Mouse (Mus musculus) spleen, postnatal 36 days (tissue): ENCODE measurements at regions not wholly inside any gene's neighbourhood (a gene's known extent, or its start where the extent isn't known, plus 50 kb on each side); places are given as distances from the start of the nearest gene placed in this dataset.

Source experiments
- DNase-seq, 2 experiments: peaks; one replicate each; pipeline ENCODE4 v3.0.0; 2022; ENCODE audit warnings: low spot score in 2 of 2, mixed read lengths in 1 of 2

DNA sequence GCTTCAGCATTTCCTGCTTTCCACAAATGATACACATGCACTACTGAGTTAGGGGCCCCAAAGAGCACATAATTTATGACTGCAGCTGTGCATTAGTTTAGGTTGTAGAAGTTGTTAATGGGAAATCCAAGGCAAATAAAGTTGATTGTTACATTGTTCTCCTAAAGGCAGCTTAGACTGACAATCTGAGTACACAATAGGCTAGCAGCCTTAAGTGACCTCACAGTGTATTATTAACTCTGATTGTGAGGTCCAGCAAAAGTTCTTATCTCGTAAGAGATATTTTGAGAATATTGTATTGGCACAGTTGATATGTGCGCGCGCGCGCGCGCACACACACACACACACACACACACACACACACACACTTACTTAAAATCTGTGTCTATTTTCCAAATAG, 70.5 kb upstream of the Yae1d1 start:
- no peak for DNase-seq

GRCm38 (mm10) chr13:18060265-18060664, 67.1 kb upstream of the Yae1d1 start:
- no peak for DNase-seq

- DNase-seq, result peak; percentile 1 to 4
Measured at GRCm38 (mm10) chr13:18057231-18057912, 64.2 kb upstream of the Yae1d1 start.

DNA sequence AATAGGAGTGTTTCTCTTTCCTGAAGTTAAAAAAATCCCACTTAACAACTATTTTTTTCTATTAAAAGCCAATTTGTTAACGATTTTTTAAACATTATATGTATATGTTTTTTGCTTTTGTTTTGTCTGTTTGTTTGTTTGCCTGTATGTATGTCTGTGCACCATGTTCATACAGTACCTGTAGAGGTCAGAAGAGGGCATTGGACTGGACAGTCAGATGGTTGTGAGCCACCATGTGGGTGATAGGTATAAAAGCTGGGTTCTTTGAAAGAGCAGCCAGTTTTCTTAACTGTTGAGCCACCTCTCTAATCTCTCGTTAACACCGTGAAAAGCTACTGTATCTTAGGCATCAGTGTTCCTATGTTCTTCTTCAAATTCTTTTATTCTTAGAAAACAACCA, 63.7 kb upstream of the Yae1d1 start:
- no peak for DNase-seq

GRCm38 (mm10) chr13:18043154-18043553, 50.0 kb upstream of the Yae1d1 start:
- no peak for DNase-seq
